Mouse (Mus musculus) heart, adult 8-10 months (tissue): Measurements from ENCODE around the gene Serinc5. TPM values are rescaled to one million over a fixed set of nuclear protein-coding genes. Genes with fewer than 3 reads are reported as not detected.

Experiments
- DNase-seq: peaks from one replicate; pipeline ENCODE4 v3.0.0; 2022; ENCODE audit warnings: low spot score
- total RNA-seq, 4 experiments: library from RNA; stranded (reverse); gene quantifications; 2 replicates each; pipeline ENCODE4 v1.2.4; 2022

Serinc5 gene
- total RNA-seq, 4 experiments from 2014 or later = 10.2 to 11.8 (median 11.0) TPM

- DNase-seq = no peak
Measured at GRCm38 (mm10) chr13:92613094-92613493, 2.2 kb downstream of the Serinc5 start.

DNA sequence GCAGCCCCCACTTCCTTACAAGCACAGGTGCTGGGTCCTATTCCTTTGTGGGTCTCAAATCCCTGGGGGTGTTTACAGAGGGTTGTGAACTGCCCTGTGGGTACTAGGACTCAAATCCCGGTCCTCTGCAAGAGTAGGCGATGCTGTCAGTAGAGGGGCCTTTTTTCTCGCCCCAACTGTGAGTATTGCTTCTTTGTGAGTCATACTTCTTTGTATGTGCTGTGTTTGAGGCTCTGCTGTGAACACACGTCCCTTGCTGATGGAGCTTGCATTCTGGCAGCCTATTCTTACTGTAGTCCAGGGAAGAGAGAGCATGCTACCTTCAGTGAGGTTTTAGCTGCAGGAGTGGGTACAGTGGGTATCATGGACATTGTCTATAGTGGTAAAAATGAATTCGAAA, 4.3 kb downstream of the Serinc5 start:
- DNase-seq = no peak

GRCm38 (mm10) chr13:92616459-92616858, 5.6 kb downstream of the Serinc5 start:
- DNase-seq = no peak

- no peak for DNase-seq
Measured at GRCm38 (mm10) chr13:92626196-92626595, 15.3 kb downstream of the Serinc5 start.

GRCm38 (mm10) chr13:92626725-92627124, 15.8 kb downstream of the Serinc5 start:
- DNase-seq = no peak

- no peak for DNase-seq
Measured at GRCm38 (mm10) chr13:92629509-92629908, 18.6 kb downstream of the Serinc5 start.

GRCm38 (mm10) chr13:92631450-92631849, 20.6 kb downstream of the Serinc5 start:
- DNase-seq = no peak

GRCm38 (mm10) chr13:92632550-92632949, 21.7 kb downstream of the Serinc5 start:
- DNase-seq = no peak

DNA sequence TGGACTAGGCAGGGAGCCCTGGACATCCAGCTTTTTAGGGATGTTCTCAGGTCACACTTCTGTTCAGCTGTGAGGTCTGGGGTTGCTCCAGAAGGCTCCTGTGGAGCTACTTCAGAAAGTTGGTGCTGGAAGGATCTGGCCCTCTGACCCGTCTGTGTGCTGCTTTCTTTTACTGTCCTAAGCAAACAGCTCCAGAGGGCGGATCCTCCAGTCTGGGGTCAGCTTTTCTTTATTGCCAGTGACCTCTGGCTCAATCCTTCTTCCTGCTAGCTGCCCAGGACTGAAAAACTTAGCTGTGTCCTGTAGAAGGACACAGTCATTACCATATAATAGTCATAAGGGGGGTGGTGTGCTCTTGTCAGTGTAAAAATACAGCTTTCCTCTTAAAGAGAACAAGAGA, 24.1 kb downstream of the Serinc5 start:
- no peak for DNase-seq

- DNase-seq = no peak
Measured at GRCm38 (mm10) chr13:92636226-92636909, 25.5 kb downstream of the Serinc5 start.

GRCm38 (mm10) chr13:92636910-92637275, 26.0 kb downstream of the Serinc5 start:
- peak; percentile 42 for DNase-seq

- DNase-seq = no peak
Measured at GRCm38 (mm10) chr13:92639093-92640014, 28.5 kb downstream of the Serinc5 start.

DNA sequence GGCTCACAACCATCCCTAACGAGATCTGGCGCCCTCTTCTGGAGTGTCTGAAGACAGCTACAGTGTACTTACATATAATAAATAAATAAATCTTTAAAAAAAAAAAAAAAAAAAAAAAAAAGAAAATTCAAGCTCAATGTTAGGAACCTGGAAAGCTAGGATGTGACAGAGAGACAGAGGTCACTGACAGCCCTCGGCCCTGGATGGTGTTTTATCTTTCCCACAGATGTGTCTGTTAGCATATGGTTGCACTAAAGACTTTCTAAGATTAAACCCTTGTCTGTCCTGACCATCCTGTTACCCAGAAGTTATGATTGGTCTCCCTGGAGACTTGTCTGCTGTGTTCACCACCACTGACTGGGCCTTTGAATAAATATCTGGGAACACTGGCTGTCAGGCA, 33.3 kb downstream of the Serinc5 start:
- no peak for DNase-seq

- no peak for DNase-seq
Measured at GRCm38 (mm10) chr13:92644753-92645152, 33.9 kb downstream of the Serinc5 start.

- peak; percentile 16 for DNase-seq
Measured at GRCm38 (mm10) chr13:92647695-92648094, 36.8 kb downstream of the Serinc5 start.

- DNase-seq = no peak
Measured at GRCm38 (mm10) chr13:92649111-92649510, 38.2 kb downstream of the Serinc5 start.

- DNase-seq = no peak
Measured at GRCm38 (mm10) chr13:92650956-92651355, 40.1 kb downstream of the Serinc5 start.

GRCm38 (mm10) chr13:92652498-92652897, 41.6 kb downstream of the Serinc5 start:
- no peak for DNase-seq

DNA sequence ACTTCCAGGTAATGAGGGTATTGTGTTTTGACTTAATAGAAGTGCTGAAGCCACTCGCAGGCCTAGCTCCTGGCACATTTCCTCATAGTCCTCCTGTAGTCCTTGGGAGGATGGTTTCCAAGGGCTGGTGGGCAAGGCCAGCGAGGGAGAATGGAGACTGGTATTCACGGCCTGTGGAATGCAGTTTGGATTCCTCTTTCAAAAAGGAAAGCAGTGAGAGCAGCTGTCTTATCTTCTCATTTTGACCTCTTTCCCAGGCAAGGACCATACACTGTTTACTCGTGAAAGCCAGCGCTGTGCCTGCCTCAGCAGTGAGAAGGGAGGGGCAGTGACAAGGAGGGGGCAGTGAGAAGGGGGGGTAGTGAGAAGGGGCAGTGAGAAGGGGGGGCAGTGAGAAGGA, 42.4 kb downstream of the Serinc5 start:
- DNase-seq = no peak

- peak; percentile 23 for DNase-seq
Measured at GRCm38 (mm10) chr13:92656815-92657513, 46.1 kb downstream of the Serinc5 start.

GRCm38 (mm10) chr13:92659611-92660010, 48.7 kb downstream of the Serinc5 start:
- no peak for DNase-seq

GRCm38 (mm10) chr13:92662555-92663286, 51.8 kb downstream of the Serinc5 start:
- DNase-seq = no peak
